Mouse (Mus musculus) hindbrain, embryonic 15.5 days (tissue): ENCODE results near the gene B3gnt6. TPM values are rescaled to one million over a fixed set of nuclear protein-coding genes. Genes with fewer than 3 reads are reported as not detected.

Experiments used
- ATAC-seq: fragments of 200-750 bp; cut with Nextera tagmentation; 2 replicates; pipeline ENCODE4 v1.8.0; 2017; ENCODE audit warnings: low read depth, moderate number of reproducible peaks, moderate TSS enrichment; ENCODE audit not compliant: low FRiP score
- H3K27ac ChIP-seq: fragments of 300-500 bp; sonication (generic); replicated peaks from 2 replicates; pipeline ENCODE4 v1.5.1; 2015; ENCODE audit warnings: mild to moderate bottlenecking, inconsistent platforms
- H3K27me3 ChIP-seq: fragments of 300-500 bp; sonication (generic); 2 replicates; pipeline ENCODE4 v1.6.1; 2015; ENCODE audit warnings: control low read depth, inconsistent platforms
- H3K36me3 ChIP-seq: fragments of 300-500 bp; sonication (generic); 2 replicates; pipeline ENCODE4 v1.6.1; 2015; ENCODE audit warnings: control low read depth, inconsistent platforms
- H3K4me1 ChIP-seq: fragments of 300-500 bp; sonication (generic); replicated peaks from 2 replicates; pipeline ENCODE4 v1.6.1; 2015; ENCODE audit warnings: control low read depth, inconsistent platforms
- H3K4me2 ChIP-seq: fragments of 300-500 bp; sonication (generic); 2 replicates; pipeline ENCODE4 v1.6.1; 2015; ENCODE audit warnings: moderate library complexity, mild to moderate bottlenecking, inconsistent platforms
- H3K4me3 ChIP-seq: fragments of 300-500 bp; sonication (generic); 2 replicates; pipeline ENCODE4 v1.5.1; 2015; ENCODE audit warnings: mild to moderate bottlenecking, inconsistent platforms
- H3K9ac ChIP-seq: fragments of 300-500 bp; sonication (generic); 2 replicates; pipeline ENCODE4 v1.6.1; 2015; ENCODE audit warnings: inconsistent platforms
- H3K9me3 ChIP-seq: fragments of 300-500 bp; sonication (generic); 2 replicates; pipeline ENCODE4 v1.6.1; 2016; ENCODE audit warnings: control low read depth, inconsistent platforms
- WGBS: fragments of 180-500 bp; shearing (Covaris S2); methylation state at CpG from one replicate; pipeline ENCODE4 v1.1.7; 2015; 5-methylcytosine and 5-hydroxymethylcytosine counted together
- polyA plus RNA-seq: library from polyadenylated mRNA; unstranded; fragments of >200 nt; fragmentation: Nextera tagmentation; extraction: Ambion mirVana; gene quantifications from 2 replicates; pipeline ENCODE4 v1.2.1, GENCODE M21; 2015

The B3gnt6 gene
- polyA plus RNA-seq, 1 experiment from 2014 or later = 0.45 TPM

- H3K27ac ChIP-seq = no peak overlapping the region
- WGBS = 68% methylated on average over 3 of the region's 3 CpGs
Observed at GRCm38 (mm10) chr7:98142648-98143047, 56.6 kb downstream of the B3gnt6 start.

More at GRCm38 (mm10) chr7:98142648-98143047, 56.6 kb downstream of the B3gnt6 start:
- no peaks in the 10 kb centered on the region for H3K9me3 ChIP-seq
- H3K9ac ChIP-seq = no peak overlapping the region
- H3K27me3 ChIP-seq = no peaks in the 10 kb centered on the region
- H3K4me3 ChIP-seq = no peak overlapping the region
- no peak overlapping the region for H3K4me2 ChIP-seq
- no peaks in the 10 kb centered on the region for H3K36me3 ChIP-seq
- H3K4me1 ChIP-seq = peaks cover 23% of the 10 kb centered on the region
- ATAC-seq = no peak

Other genes starting within 250 kb of the B3gnt6 start
- 16.6 and 19.3 TPM in 2 replicates for gene Myo7a, start 80.0 kb downstream of the B3gnt6 start, polyA plus RNA-seq
- 0.56 and 0.62 TPM in 2 replicates for gene Omp, start 54.0 kb downstream of the B3gnt6 start, polyA plus RNA-seq
- 22.9 and 26.5 TPM in 2 replicates for gene Capn5, start 21.2 kb downstream of the B3gnt6 start, polyA plus RNA-seq
- 26.3 and 28.2 TPM in 2 replicates for gene Acer3, start 121.7 kb upstream of the B3gnt6 start, polyA plus RNA-seq
- 8.9 and 9.3 TPM in 2 replicates for gene Tsku, start 161.8 kb upstream of the B3gnt6 start, polyA plus RNA-seq
- 0.13 and 0.58 TPM in 2 replicates for gene Gucy2d, start 240.9 kb upstream of the B3gnt6 start, polyA plus RNA-seq